Mouse (Mus musculus): ENCODE results near the gene Tecr.

- TF ChIP-seq CTCF (conservative IDR thresholded peaks at IDR 0.05; ENCODE audit: insufficient read depth, insufficient read length, low read depth, low read length) (no peak), POLR2A (IDR thresholded peaks at IDR 0.05; ENCODE audit: low read depth, low read length) (no peak)
Measured at GRCm38 (mm10) chr8:83572246-83572812, 35.4 kb downstream of the Tecr start.

Measured in kidney, adult 2 months (tissue).